Mouse (Mus musculus): ENCODE measurements around the gene Rrp1b. TPM values are rescaled to one million over a fixed set of nuclear protein-coding genes. Genes with fewer than 3 reads are reported as not detected.

The Rrp1b gene
- total RNA-seq (2014; fragmentation: Nextera tagmentation) (63.6 and 66.2 TPM in 2 replicates), total RNA-seq (2017) (70.4 and 95.9 TPM in 2 replicates)

DNA sequence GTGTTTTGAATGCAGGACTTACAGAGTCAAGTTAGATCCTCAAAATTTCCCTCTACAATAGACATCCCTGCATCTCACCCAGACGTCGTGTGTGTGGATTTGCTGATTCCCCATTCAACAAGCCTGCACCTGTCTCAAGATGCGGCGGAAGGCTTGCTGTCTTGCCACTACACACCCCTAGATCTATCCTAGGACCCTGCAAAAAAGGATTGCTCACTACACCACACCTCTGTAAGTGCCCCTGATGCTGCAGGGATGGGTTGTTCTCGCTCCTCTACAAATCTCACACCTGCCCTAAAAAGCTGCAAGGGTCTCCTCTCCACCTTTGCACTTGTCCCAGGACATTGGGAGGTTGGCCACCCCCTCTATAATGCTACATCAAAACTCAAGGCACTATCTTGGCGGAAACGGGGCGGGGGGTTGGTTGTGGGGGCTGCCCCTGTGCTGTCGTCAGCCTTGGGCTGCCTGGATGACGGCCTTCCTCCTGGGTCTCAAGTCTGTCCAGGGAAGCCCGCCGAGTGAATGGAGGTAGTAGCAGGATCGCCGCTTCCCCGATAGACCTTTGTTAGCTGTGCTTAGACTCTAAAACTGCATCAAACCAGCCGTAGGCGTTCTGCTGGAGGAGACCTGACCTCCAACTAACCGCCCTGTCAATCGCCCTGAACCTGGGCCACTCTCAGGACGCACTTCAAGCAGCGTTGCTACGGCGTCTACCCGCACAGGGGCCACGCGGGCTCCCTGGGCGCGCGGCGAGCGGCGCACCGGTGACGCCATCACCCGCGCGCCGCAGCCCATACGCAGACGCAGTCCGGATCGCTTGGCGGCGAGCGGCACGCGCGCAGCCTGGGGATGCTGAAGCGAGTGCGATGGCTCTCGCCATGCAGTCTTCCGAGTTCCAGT lies at the start of gene Rrp1b, which contains the start of gene Hsf2bp:
Gene Rrp1b (plus strand): TSS at position 492 of the 900 bp plus-strand sequence.
Gene Hsf2bp (minus strand): TSS at position 741 of the 900 bp plus-strand sequence.
- ATAC-seq (replicated peaks; ENCODE audit: low FRiP score, low TSS enrichment, poor library complexity, severe bottlenecking) = peak; percentile 87

DNA sequence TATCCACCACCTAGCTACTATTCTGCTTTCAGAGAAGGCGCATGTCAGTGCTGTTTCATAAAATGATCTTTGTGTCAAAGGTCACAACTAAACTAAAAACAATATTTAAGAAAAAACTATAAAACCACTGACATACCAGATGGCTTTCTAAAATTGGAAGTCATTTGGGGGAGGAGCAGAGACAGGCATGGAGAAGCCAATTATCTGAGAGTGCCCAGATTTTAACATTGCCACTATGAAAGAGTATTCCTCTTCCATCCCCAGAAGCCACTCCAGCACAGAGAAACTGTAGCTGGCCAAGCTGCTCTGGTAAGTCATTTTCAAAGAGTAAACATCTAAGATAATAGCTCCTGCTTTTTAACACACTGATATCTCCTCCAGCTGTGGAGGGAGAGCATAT lies 49.0 kb upstream of the Rrp1b start:
- no peak for ATAC-seq (replicated peaks; ENCODE audit: low FRiP score, low TSS enrichment, poor library complexity, severe bottlenecking)

DNA sequence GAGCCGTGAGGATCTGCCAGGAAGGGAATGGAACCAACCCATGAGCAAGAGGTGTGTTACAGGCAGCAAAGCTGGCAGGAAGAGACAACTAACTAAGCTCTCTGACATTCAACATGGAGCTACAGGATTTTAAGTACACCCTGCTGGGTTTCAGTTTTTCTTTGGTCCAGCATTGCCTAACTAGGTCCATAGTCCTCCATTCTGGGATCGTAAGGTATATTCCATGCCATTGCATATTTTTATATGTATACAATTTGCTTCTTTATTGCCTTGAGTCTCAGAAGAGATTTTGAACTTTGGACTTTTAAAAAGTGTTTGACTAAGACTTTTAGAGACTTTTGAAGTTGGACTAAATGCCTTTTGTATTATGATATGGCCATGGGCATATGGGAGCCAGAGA lies 46.9 kb upstream of the Rrp1b start:
- ATAC-seq (replicated peaks; ENCODE audit: low FRiP score, low TSS enrichment, poor library complexity, severe bottlenecking) = no peak

DNA sequence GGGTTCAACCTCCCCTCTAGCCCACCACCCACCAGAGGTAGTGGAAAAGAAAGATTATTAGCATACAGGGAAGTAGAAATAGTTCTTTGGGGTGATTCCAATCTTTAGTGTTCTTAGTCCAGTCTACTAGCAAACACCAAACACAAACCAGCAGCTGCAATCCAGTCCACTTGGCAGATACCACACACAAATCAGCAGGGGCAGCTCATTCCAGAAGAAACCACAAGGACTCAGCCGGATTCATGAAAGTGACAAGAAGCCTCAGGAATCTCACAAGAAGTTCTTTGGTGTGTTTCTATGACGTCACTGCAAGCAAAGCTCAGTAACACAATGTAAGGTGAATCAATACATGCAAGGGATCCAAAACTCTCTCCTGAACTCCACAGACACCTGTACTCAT lies 43.9 kb upstream of the Rrp1b start:
- ATAC-seq (replicated peaks; ENCODE audit: low FRiP score, low TSS enrichment, poor library complexity, severe bottlenecking) = no peak

DNA sequence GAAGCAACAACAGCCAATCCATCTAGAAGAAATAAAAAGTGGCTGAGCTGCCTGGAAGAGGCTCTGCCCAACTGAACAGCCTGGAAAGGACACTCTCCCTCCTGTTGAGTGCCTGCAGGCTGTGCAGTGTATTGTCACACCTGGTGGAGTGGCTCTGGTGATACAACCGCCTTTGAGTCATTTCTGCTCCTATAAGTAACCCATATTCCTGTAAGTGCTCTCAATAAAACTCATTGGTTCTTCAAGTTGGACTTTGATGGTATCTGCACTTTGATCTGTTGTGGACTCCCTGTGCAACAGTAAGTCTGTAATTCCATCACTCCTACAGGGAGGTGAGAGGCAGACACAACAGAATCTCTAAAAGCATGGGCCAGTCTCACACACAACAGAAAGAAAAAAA lies 42.5 kb upstream of the Rrp1b start:
- ATAC-seq (replicated peaks; ENCODE audit: low FRiP score, low TSS enrichment, poor library complexity, severe bottlenecking) = no peak

DNA sequence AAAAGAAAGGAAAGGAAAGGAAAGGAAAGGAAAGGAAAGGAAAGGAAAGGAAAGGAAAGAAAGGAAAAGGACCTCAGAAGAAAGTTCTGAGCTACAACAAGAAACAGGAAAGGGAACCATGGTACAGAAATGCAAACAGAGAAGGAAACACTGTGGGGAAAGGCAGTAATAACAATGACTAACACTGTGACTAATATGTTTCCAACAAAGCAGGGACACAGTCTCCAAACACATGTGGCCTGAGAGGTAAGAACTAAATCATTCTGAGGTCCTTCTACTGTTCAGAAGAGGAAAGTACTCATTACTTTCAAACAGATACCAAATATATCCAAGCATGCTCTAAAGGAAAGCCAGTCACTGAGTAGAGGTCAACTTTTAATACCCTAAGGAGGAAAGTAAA lies 41.8 kb upstream of the Rrp1b start:
- ATAC-seq (replicated peaks; ENCODE audit: low FRiP score, low TSS enrichment, poor library complexity, severe bottlenecking) = no peak

DNA sequence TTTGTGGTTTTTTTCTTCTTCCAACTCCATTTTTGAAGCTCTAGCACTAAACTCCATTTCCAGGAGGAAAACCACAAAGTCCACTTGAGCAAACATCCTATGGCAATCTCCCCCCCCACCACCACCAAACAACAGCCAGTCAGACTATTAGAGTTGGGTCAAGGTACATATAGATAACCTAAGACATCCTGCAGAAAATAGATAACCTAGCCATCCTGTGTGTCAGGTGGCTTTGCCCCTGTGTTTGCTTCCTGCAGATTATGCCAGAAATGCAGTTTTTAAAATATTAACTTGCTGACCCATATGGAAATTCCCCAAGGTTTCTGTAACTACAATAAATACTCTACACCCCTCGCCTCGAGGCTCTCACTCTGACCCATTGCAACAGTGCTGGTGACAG lies 40.1 kb upstream of the Rrp1b start:
- ATAC-seq (replicated peaks; ENCODE audit: low FRiP score, low TSS enrichment, poor library complexity, severe bottlenecking) = no peak

DNA sequence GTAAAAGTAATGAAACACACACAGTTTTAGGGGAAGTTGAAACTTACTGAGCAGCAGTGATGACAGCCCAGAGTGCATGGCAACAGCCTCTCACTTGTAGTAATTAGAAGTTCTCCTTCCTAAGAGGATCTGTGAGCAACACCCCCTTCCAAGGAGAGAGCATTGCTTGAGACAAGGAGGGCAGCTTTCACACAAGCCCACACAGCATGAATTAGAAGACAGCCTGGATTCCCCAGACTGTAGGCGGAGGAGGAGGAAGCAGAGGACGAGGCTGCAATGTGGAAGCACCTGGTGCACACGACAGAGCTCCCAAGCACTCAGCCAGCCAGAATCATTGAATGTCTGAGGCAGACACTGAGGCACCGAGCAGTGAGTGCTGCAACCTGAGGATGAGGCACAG lies 39.6 kb upstream of the Rrp1b start:
- no peak for ATAC-seq (replicated peaks; ENCODE audit: low FRiP score, low TSS enrichment, poor library complexity, severe bottlenecking)

DNA sequence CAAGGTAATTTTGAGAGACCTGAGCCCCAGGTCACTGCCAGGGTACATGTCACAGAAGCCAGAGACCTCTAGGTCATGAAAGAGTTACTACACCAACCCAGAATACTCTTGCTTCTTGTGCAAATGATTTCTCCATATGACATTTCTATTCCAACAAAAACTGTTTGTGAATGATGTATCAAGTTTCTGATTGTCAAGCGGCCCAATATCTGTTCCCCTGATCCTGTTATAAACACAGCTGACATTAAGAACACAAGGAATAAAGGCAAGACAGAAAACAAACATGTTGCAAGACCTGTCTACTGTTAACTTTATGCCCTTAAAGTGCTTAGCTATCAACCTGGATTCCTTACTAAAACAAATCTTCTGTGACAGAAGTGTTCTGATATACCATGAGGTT lies 37.5 kb upstream of the Rrp1b start:
- no peak for ATAC-seq (replicated peaks; ENCODE audit: low FRiP score, low TSS enrichment, poor library complexity, severe bottlenecking)

DNA sequence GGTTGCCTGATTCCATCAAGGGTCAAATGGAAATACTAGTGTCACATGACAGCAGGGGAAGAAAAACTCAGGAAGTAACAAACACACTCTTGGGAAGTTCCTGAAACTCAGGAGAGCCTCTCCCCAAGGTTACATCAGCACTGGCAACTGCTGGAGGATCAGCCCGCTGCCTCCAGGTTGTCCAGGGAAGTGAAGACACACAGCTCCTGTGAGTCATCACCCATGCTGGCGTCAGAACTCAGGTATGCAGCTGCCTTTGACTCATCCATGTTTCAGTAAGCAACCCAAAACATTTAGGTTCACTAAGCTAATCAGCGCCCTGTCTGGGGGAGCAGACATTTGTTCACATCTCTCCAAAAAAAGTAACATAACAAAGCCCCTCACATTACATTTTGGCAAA lies 32.6 kb upstream of the Rrp1b start:
- ATAC-seq (replicated peaks; ENCODE audit: low FRiP score, low TSS enrichment, poor library complexity, severe bottlenecking) = no peak

DNA sequence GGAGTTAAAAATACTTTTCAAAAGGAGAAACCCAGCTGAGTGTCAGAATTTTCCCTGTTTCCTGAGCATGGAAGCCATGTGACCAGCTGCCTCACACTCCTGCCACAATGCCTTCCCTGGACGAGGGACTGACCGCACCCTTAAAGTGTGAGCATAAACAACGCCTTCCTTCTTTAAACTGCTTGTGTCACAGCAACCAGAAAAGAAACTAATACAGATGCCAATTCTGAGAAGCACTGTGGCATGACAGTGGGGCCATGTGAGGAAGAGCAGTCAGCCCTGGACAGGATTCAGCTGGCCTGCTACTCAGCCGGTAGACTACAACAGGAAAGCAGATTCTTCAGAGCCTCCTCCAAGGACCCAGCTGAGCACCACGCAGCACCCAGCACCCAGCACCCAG lies 29.1 kb upstream of the Rrp1b start:
- ATAC-seq (replicated peaks; ENCODE audit: low FRiP score, low TSS enrichment, poor library complexity, severe bottlenecking) = no peak

DNA sequence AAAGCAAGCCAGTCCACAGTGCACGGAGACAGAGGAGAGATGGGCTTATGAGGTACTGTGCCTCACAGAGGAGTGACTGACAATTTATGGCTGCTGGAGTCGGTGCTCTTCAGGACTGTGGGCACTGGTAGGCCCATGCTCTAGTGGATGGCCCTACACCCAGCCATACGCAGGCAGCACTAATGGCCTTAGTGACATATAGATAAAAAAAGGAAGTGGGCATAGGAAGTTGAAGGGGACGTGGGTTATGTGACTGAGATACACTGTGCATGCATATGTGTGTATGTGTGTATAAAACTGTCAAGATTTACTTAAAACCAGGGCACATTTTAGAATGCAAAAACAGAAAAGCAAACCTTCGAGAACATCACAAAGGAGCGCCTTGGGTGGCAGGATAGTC lies 24.2 kb upstream of the Rrp1b start:
- ATAC-seq (replicated peaks; ENCODE audit: low FRiP score, low TSS enrichment, poor library complexity, severe bottlenecking) = no peak

DNA sequence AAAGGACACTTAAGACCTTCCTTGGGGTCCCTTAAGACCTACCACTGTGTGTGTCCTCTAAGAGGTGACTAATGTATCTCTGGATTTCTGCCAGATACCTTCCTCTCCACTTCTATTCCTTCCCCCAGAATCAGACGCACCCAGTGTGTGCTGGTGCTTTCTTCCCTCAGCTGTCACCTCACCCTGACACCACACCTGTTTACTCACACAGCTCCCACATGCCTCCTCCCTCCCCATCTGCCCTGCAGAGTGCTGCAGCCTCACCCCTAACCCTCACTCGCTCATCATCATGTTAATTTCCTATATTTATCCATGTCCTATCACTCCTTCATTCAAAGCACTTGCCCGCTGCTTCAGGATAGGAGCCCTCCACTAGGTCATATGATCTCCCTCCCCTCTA lies 23.6 kb upstream of the Rrp1b start:
- no peak for ATAC-seq (replicated peaks; ENCODE audit: low FRiP score, low TSS enrichment, poor library complexity, severe bottlenecking)

DNA sequence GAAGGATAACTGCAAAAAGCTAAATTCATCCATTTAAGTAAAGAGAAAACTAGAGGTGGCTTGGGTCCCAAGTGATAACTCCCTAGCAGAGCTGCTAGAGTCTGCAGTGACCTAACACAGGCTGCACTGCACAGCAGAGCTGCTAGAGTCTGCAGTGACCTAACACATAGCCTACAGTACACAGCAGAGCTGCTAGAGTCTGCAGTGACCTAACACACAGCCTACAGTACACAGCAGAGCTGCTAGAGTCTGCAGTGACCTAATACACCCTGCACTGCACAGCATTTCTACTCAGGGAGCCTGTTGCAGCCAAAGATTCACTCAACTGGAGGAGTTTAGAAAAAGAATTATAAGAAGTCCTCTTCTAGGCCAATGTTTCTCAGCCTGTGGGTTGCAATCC lies 22.2 kb upstream of the Rrp1b start:
- no peak for ATAC-seq (replicated peaks; ENCODE audit: low FRiP score, low TSS enrichment, poor library complexity, severe bottlenecking)

DNA sequence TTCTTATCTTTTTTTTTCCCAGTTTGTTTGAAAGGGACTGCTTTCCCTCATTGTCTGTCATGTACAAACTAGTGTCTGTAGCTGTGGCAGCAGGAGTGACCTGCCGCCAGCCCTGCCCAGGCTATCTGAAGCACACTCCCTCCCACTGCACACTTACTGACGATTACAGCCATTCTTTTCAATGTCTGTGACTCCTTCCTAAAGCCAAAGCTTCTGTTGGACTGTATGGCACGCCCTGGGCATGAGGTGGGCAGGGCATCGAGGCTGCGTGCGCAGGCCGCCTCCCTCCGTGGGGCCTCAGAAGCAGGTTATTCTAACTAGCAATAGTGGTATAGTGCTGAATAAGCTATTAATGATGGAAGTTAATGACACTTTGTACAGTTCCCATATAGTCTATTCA lies 19.4 kb upstream of the Rrp1b start:
- no peak for ATAC-seq (replicated peaks; ENCODE audit: low FRiP score, low TSS enrichment, poor library complexity, severe bottlenecking)

DNA sequence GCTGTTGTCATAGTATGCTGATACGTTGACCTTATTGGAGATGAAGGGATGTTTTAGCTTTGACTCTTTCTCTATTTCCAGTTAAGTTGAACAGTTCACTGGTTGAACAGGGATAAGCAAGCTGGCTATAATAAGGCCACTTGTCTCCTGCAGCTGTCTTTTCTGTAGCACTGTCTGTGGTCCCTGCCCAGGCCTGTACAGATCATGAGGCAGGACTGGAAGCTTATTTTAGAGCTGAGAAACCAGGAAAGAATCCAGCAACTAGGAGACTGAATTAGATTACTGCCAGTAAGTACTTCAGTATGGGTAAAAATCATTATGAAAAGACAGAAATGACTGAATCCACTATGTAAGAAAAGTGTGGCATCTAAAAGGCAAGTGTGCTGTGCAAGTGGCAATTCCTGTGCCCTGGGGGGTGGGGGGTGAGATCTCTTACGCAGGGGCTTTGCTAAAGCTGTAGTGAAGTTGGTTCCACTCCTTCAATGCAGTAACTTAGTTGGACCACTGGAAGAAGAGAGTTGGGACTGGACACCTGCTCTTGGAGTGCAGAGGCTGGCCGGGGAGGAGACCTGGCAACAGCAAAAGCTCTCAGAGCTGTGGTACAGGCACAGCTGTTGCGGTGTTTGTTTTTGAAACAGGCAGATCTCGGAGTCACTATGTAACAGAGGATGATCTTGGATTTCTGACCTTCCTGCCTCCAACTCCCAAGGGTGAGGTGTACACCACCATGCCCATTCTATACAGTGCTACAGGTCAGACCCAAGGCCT lies 17.6 kb upstream of the Rrp1b start:
- ATAC-seq (replicated peaks; ENCODE audit: low FRiP score, low TSS enrichment, poor library complexity, severe bottlenecking) = no peak

DNA sequence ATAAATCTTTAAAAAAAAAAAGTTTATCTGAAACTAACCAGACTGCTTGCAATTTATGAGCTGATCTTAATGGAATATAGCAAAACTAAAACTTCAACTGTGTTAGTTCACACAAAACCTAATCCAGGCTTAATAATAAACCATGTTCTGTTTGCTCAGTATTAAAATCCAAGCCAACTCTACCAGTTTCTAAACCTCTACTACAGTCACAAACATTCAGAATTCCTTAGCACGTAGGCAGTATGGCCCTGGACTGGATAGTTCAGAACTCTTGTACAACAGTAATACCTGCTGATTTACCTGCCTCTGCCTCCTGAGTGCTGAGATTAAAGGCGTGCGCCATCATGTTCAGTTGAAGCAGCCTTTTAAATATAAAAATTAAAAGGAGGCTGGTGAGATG lies 13.9 kb upstream of the Rrp1b start:
- no peak for ATAC-seq (replicated peaks; ENCODE audit: low FRiP score, low TSS enrichment, poor library complexity, severe bottlenecking)

DNA sequence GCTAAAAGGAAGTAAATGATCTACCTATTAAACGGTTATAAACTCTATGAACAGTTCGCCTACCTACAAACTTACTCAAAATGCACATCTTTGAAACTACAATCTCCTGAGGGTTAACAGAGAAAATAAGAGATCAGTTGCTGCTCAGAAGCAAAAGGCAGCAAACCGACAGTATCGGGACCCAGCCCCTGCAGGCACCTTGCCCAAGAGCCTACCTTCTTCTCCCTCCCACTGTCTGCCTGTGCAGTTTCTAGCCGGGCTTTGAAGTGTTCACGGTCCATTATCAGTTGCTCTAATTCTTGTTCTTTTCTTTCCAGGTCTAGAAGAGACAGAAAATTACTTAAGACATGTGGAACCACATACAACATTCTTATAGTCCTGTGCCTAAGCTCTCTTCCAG lies 13.3 kb upstream of the Rrp1b start:
- no peak for ATAC-seq (replicated peaks; ENCODE audit: low FRiP score, low TSS enrichment, poor library complexity, severe bottlenecking)

DNA sequence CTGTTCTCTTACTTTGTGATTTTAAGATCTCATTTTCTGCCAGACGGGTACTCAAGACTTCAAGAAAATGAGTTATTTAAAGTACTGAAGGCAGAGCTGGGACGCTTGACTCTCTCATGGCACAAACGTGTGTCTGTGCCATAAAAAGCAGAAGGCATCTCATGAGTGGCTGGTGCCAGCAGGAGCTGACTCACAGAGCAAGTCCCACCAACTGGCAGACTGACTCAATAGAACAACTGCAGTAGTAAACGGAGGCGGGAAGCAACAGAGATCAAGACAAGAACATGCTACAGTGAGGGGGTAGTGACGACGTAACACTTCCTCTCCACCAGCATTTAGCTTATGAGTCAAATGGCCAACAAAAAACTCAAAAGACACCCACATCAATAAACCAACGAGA lies 12.8 kb upstream of the Rrp1b start:
- no peak for ATAC-seq (replicated peaks; ENCODE audit: low FRiP score, low TSS enrichment, poor library complexity, severe bottlenecking)

DNA sequence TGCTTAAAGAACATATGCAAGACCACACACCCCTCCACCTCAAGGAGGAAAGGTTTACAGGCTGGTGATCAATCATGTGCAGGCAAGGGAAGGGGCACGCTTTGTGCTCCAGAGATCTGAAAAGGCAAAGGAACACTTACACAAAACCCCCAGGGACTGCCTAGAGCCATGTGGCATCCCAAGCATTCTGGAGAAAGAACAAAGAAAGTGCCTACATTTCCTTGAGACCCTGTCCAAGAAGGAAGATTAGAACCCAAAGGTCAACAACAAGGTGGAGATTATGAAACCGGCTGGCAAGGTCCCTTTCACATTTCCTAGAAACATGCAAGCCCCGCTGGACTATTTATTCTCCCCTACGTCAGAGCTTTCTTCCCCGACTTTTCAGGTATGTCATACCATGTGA lies 11.2 kb upstream of the Rrp1b start:
- no peak for ATAC-seq (replicated peaks; ENCODE audit: low FRiP score, low TSS enrichment, poor library complexity, severe bottlenecking)

DNA sequence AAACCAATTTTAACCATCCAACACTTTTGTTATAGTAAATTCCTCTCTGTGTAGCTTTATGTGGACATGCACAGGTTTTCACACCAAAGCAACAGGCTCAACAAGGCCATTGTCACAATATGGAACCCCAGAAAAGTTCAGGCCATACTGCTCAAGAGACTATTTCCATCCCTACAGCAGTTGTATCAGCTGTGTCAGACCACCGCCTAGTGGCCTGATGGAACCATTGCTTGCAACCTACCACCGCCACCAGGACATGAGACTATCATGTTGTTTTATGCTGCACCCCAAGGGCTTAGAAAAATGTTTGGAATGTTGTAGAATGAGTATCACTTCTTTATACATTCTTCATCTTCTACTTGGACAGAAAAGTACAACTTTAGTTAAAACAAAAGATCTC lies 10.5 kb upstream of the Rrp1b start:
- peak; percentile 75 for ATAC-seq (replicated peaks; ENCODE audit: low FRiP score, low TSS enrichment, poor library complexity, severe bottlenecking)
